ENCODE assay signal across 20 mouse cellular contexts in the genomic region with DNA sequence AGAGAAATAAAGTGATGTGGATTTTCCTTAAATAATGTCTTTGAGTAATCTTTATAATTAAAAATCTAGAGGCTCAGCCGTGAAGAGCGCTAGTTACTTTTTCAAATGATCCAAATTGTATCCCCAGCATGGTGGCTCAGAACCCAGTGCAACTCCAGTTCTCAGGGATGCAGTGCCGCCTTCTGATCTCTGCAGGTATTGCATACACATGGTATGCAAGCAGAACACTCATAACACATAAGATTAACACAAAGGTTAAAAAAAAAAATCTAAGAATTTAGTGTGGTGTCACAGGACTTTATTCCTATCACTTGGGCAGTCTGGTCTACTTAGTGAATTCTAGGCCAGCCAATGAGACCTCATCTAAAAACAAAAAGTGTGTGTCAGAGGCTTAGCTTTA. TPM values are rescaled to one million over a fixed set of nuclear protein-coding genes. Genes with fewer than 3 reads are reported as not detected.
A peak's percentile ranks its signal among the peaks of the same experiment; 100 is the strongest.
DNase-seq lines count a peak whose midpoint lies in the region; ATAC-seq and TF ChIP-seq lines count a peak whose summit lies in the region.
"Had no signal": no experiment of that assay in that cellular context is flagged by ENCODE, and none has a peak within 500 bp of the region (broad histone marks: within the 10 kb centered on the region; RNA-seq: fewer than 3 reads in every experiment).

No protein-coding gene starts in this region.

- no peaks in the 10 kb centered on the region for H3K9me3 ChIP-seq in liver, postnatal 0 days (ENCODE audit: low read length)
- no peaks in the 10 kb centered on the region for H3K9me3 ChIP-seq in liver, embryonic 11.5 days (ENCODE audit: control insufficient read depth, low read length)
- no peaks in the 10 kb centered on the region for H3K9me3 ChIP-seq in MEL (replicated peaks; ENCODE audit: insufficient read depth, low read length)
- H3K9me3 ChIP-seq: embryonic facial prominence, embryonic 12.5 days; hindbrain, embryonic 12.5 days; limb, embryonic 12.5 days; megakaryocyte, embryonic 14.5 days; neural tube, embryonic 13.5 days had no signal

- no peak for ATAC-seq in liver, postnatal 0 days
- ATAC-seq in liver, embryonic 11.5 days (replicated peaks; ENCODE audit: low FRiP score): no peak
- ATAC-seq in erythroid progenitor cell, adult 5-6 weeks (replicated peaks; ENCODE audit: low FRiP score, poor library complexity, severe bottlenecking): no peak
- ATAC-seq: inflammation-experienced regulatory T-cells, adult 6 months had no signal

- no peak overlapping the region for H3K9ac ChIP-seq in heart, adult 2 months (ENCODE audit: low read depth, low read length)
- no peak overlapping the region for H3K9ac ChIP-seq in liver, postnatal 0 days (replicated peaks)
- H3K9ac ChIP-seq in liver, embryonic 11.5 days (ENCODE audit: low read depth, low read length): no peak overlapping the region
- no peak overlapping the region for H3K9ac ChIP-seq in MEL (ENCODE audit: control insufficient read depth, low read depth, low read length, poor library complexity, severe bottlenecking)
- H3K9ac ChIP-seq: embryonic facial prominence, embryonic 12.5 days; hindbrain, embryonic 12.5 days; limb, embryonic 12.5 days; neural tube, embryonic 13.5 days had no signal

- H3K4me2 ChIP-seq in liver, postnatal 0 days (ENCODE audit: low read depth, low read length): no peak overlapping the region
- no peak overlapping the region for H3K4me2 ChIP-seq in liver, embryonic 11.5 days
- H3K4me2 ChIP-seq: embryonic facial prominence, embryonic 12.5 days; hindbrain, embryonic 12.5 days; limb, embryonic 12.5 days; neural tube, embryonic 13.5 days had no signal

- H3K27me3 ChIP-seq in heart, adult 2 months (ENCODE audit: control insufficient read depth, insufficient read depth, low read length): no peaks in the 10 kb centered on the region
- no peaks in the 10 kb centered on the region for H3K27me3 ChIP-seq in liver, postnatal 0 days (ENCODE audit: insufficient read depth, low read length)
- no peaks in the 10 kb centered on the region for H3K27me3 ChIP-seq in liver, embryonic 11.5 days (replicated peaks; ENCODE audit: control insufficient read depth, insufficient read depth, low read length)
- H3K27me3 ChIP-seq in MEL (ENCODE audit: control insufficient read depth in 1 of 2, insufficient read depth in 2 of 2, low read length in 2 of 2): no peaks in the 10 kb centered on the region
- H3K27me3 ChIP-seq: embryonic facial prominence, embryonic 12.5 days; hindbrain, embryonic 12.5 days; limb, embryonic 12.5 days; megakaryocyte, embryonic 14.5 days; neural tube, embryonic 13.5 days had no signal

- no peak for DNase-seq in heart, adult 2 months
- no peak for DNase-seq in heart, postnatal 14 days
- DNase-seq in liver, postnatal 0 days: no peak
- DNase-seq in liver, embryonic 11.5 days (ENCODE audit: low spot score): no peak
- peak; percentile 28 for DNase-seq in 416B (ENCODE audit: low read depth)
- DNase-seq in MEL (ENCODE audit: low read depth, low spot score): peak; percentile 26
- no peak for DNase-seq in B cell, adult 2 months
- DNase-seq: adrenal gland, postnatal 25 days; cerebellum, adult 18-20 months; gastrocnemius, postnatal 10 days; heart, adult 18-20 months; right cerebral cortex, postnatal 14 days; thymus, postnatal 36 days had no signal

- H3K4me1 ChIP-seq in heart, adult 2 months (ENCODE audit: control insufficient read depth, insufficient read depth, low read length): no peaks in the 10 kb centered on the region; the same call in none of the 2 replicates
- no peaks in the 10 kb centered on the region for H3K4me1 ChIP-seq in liver, postnatal 0 days (ENCODE audit: insufficient read depth)
- no peaks in the 10 kb centered on the region for H3K4me1 ChIP-seq in liver, embryonic 11.5 days (replicated peaks; ENCODE audit: control insufficient read depth, insufficient read depth, low read length)
- no peaks in the 10 kb centered on the region for H3K4me1 ChIP-seq in MEL (ENCODE audit: control insufficient read depth in 1 of 2, insufficient read depth in 2 of 2, low read length in 2 of 2)
- H3K4me1 ChIP-seq: embryonic facial prominence, embryonic 12.5 days; hindbrain, embryonic 12.5 days; limb, embryonic 12.5 days; megakaryocyte, embryonic 14.5 days; neural tube, embryonic 13.5 days had no signal

- peaks cover 13% of the 10 kb centered on the region for H3K36me3 ChIP-seq in heart, adult 2 months (ENCODE audit: control insufficient read depth, insufficient read depth, low read length)
- H3K36me3 ChIP-seq in liver, postnatal 0 days (replicated peaks; ENCODE audit: insufficient read depth, low read length): peaks cover 17% of the 10 kb centered on the region
- peaks cover 14% of the 10 kb centered on the region for H3K36me3 ChIP-seq in liver, embryonic 11.5 days (ENCODE audit: control insufficient read depth, insufficient read depth, low read length)
- peaks cover 0 to 15% of the 10 kb centered on the region in 2 experiments; a peak in 2 of 4 replicates for H3K36me3 ChIP-seq in MEL (ENCODE audit: control insufficient read depth in 1 of 2, insufficient read depth in 2 of 2, low read length in 2 of 2)

- WGBS in heart, adult 2 months: 96% methylated on average over 3 of the region's 3 CpGs
- 92% methylated on average over 3 of the region's 3 CpGs for WGBS in liver, postnatal 0 days (ENCODE audit: insufficient replicate concordance)
- 92% methylated on average over 3 of the region's 3 CpGs for WGBS in liver, embryonic 11.5 days

- intact Hi-C loops in heart, adult 2 months (cut with DNase I): no loop called here
- intact Hi-C loops in heart, postnatal 14 days (cut with DNase I): no loop called here

- no peaks in the 10 kb centered on the region for H3K79me2 ChIP-seq in heart, adult 2 months (replicated peaks; ENCODE audit: control insufficient read depth, insufficient read depth, low read length)
- no peaks in the 10 kb centered on the region for H3K79me2 ChIP-seq in MEL (ENCODE audit: control insufficient read depth, insufficient read depth, low read length, poor library complexity)

- no peak for TF ChIP-seq POLR2A in heart, adult 2 months (IDR thresholded peaks at IDR 0.05; ENCODE audit: insufficient read depth, low read depth, low read length)
- TF ChIP-seq POLR2A in MEL (IDR thresholded peaks at IDR 0.05; ENCODE audit: control insufficient read depth in 1 of 2, insufficient read depth in 1 of 2, low read depth in 1 of 2, low read length in 2 of 2, poor library complexity in 1 of 2): no peak

- no peak; the same call in 1 of the 2 replicates for TF ChIP-seq RAD21 in MEL (IDR thresholded peaks at IDR 0.05; ENCODE audit: low read depth, low read length)

- TF ChIP-seq CTCF in heart, adult 2 months (IDR thresholded peaks at IDR 0.05): peak; percentile 26; the same call in 1 of the 2 replicates
- TF ChIP-seq CTCF in liver, postnatal 0 days (IDR thresholded peaks at IDR 0.05; ENCODE audit: low read depth): peak; percentile 29; the same call in 1 of the 2 replicates
- TF ChIP-seq CTCF in MEL (IDR thresholded peaks at IDR 0.05 in 2 of 3, conservative IDR thresholded peaks at IDR 0.05 in 1 of 3; ENCODE audit: control insufficient read depth in 1 of 3, insufficient read depth in 1 of 3, low read depth in 2 of 3, low read length in 3 of 3, poor library complexity in 1 of 3, severe bottlenecking in 1 of 3): peak; percentile 7 to 24 (median 7); a peak in 1 of 6 replicates

- no peak overlapping the region for H3K27ac ChIP-seq in heart, adult 2 months
- no peak overlapping the region for H3K27ac ChIP-seq in liver, postnatal 0 days (ENCODE audit: low read depth)
- no peak overlapping the region for H3K27ac ChIP-seq in liver, embryonic 11.5 days (ENCODE audit: low read depth, low read length)
- no peak overlapping the region for H3K27ac ChIP-seq in MEL (ENCODE audit: control insufficient read depth, low read depth, low read length)
- H3K27ac ChIP-seq: embryonic facial prominence, embryonic 12.5 days; hindbrain, embryonic 12.5 days; limb, embryonic 12.5 days; neural tube, embryonic 13.5 days had no signal

- no peak overlapping the region for H3K4me3 ChIP-seq in heart, adult 2 months
- H3K4me3 ChIP-seq in liver, postnatal 0 days (ENCODE audit: low read depth, low read length): no peak overlapping the region
- no peak overlapping the region for H3K4me3 ChIP-seq in liver, embryonic 11.5 days (ENCODE audit: low read depth, low read length)
- H3K4me3 ChIP-seq in MEL (ENCODE audit: control insufficient read depth in 1 of 2, insufficient read depth in 1 of 2, low read depth in 2 of 2, low read length in 2 of 2): no peak overlapping the region
- H3K4me3 ChIP-seq: embryonic facial prominence, embryonic 12.5 days; hindbrain, embryonic 12.5 days; limb, embryonic 12.5 days; megakaryocyte, embryonic 14.5 days; neural tube, embryonic 13.5 days had no signal

- no peak for TF ChIP-seq EP300 in heart, adult 2 months (IDR thresholded peaks at IDR 0.05; ENCODE audit: insufficient read depth, low read depth, low read length)
- no peak for TF ChIP-seq EP300 in liver, postnatal 0 days (IDR thresholded peaks at IDR 0.05; ENCODE audit: low read depth)
- TF ChIP-seq EP300 in MEL (IDR thresholded peaks at IDR 0.05; ENCODE audit: low read depth in 1 of 2, low read length in 2 of 2): no peak

RNA-seq across cellular contexts. Expression of a gene that starts 38.3 kb away (rescaled TPM):
- total RNA-seq in heart, adult 2 months (2021): 1 to 10 TPM; 2.9 to 3.0 TPM
- 1.2 and 2.0 TPM in 2 replicates for polyA plus RNA-seq in heart, adult 2 months (2012; rRNA removed)
- total RNA-seq in heart, postnatal 14 days (2021): 1 to 10 TPM; 3.2 to 5.5 TPM
- polyA plus RNA-seq in liver, postnatal 0 days (2015; fragmentation: Nextera tagmentation; extraction: Ambion mirVana): 4.2 and 5.0 TPM in 2 replicates
- polyA plus RNA-seq in liver, embryonic 11.5 days (2014; fragmentation: Nextera tagmentation; extraction: Ambion mirVana): 15.4 and 15.5 TPM in 2 replicates
- total RNA-seq in MEL (2012; rRNA removed): 23.2 and 23.5 TPM in 2 replicates
- 10 to 100 TPM in 1 of 2 experiments, not detected in 1; 21.8 TPM for polyA plus RNA-seq in MEL (2012; ENCODE audit: insufficient read depth in 1 of 2, insufficient read length in 2 of 2, low read depth in 1 of 2, low replicate concordance in 2 of 2, missing spikeins in 1 of 2)
- total RNA-seq in erythroid progenitor cell, adult 5-6 weeks (2015; ENCODE audit: low replicate concordance): 34.2 and 39.0 TPM in 2 replicates
- 35.3 and 44.8 TPM in 2 replicates for total RNA-seq in erythroid progenitor cell, adult 5-6 weeks (2017; ENCODE audit: low replicate concordance)

RNA-seq across cellular contexts. Expression of a gene that starts 38.4 kb away (rescaled TPM):
- 10 to 100 TPM; 30.5 to 33.1 TPM for total RNA-seq in heart, adult 2 months (2021)
- polyA plus RNA-seq in heart, adult 2 months (2012; rRNA removed): 5.0 and 10.9 TPM in 2 replicates
- total RNA-seq in heart, postnatal 14 days (2021): 10 to 100 TPM; 27.2 to 28.2 TPM
- polyA plus RNA-seq in liver, postnatal 0 days (2015; fragmentation: Nextera tagmentation; extraction: Ambion mirVana): 7.8 and 8.2 TPM in 2 replicates
- 22.4 and 23.0 TPM in 2 replicates for polyA plus RNA-seq in liver, embryonic 11.5 days (2014; fragmentation: Nextera tagmentation; extraction: Ambion mirVana)
- 23.5 and 23.8 TPM in 2 replicates for total RNA-seq in MEL (2012; rRNA removed)
- 10 to 100 TPM in 1 of 2 experiments, not detected in 1; 29.3 TPM for polyA plus RNA-seq in MEL (2012; ENCODE audit: insufficient read depth in 1 of 2, insufficient read length in 2 of 2, low read depth in 1 of 2, low replicate concordance in 2 of 2, missing spikeins in 1 of 2)
- total RNA-seq in erythroid progenitor cell, adult 5-6 weeks (2015; ENCODE audit: low replicate concordance): 22.2 and 28.8 TPM in 2 replicates
- 21.1 and 42.5 TPM in 2 replicates for total RNA-seq in erythroid progenitor cell, adult 5-6 weeks (2017; ENCODE audit: low replicate concordance)

Comparison
In these comparisons a context has a peak if more than half of its experiments do, and no peak if none do; other contexts are left out.
1. DNase-seq: peak in 416B (single experiment) and MEL (single experiment); none in heart, adult 2 months (0 of 2), heart, postnatal 14 days (0 of 2), liver, postnatal 0 days (single experiment), liver, embryonic 11.5 days (single experiment) and B cell, adult 2 months (0 of 2).
2. Peak in every context shown above with its lines, with median percentiles within 50 percentile points of each other: CTCF ChIP-seq.